Mouse (Mus musculus): ENCODE measurements at regions not wholly inside any gene's neighbourhood (a gene's known extent, or its start where the extent isn't known, plus 50 kb on each side); places are given as distances from the start of the nearest gene placed in this dataset.

- ATAC-seq (replicated peaks; ENCODE audit: low FRiP score, low TSS enrichment, poor library complexity, severe bottlenecking) = no peak
Observed at GRCm38 (mm10) chr6:50948061-50948460, 293.8 kb upstream of the Npvf start.

GRCm38 (mm10) chr6:50949361-50949760, 295.1 kb upstream of the Npvf start:
- no peak for ATAC-seq (replicated peaks; ENCODE audit: low FRiP score, low TSS enrichment, poor library complexity, severe bottlenecking)

GRCm38 (mm10) chr6:50949883-50950583, 295.8 kb upstream of the Npvf start:
- no peak for ATAC-seq (replicated peaks; ENCODE audit: low FRiP score, low TSS enrichment, poor library complexity, severe bottlenecking)

- no peak for ATAC-seq (replicated peaks; ENCODE audit: low FRiP score, low TSS enrichment, poor library complexity, severe bottlenecking)
Observed at GRCm38 (mm10) chr6:50957328-50957900, 303.2 kb upstream of the Npvf start.

DNA sequence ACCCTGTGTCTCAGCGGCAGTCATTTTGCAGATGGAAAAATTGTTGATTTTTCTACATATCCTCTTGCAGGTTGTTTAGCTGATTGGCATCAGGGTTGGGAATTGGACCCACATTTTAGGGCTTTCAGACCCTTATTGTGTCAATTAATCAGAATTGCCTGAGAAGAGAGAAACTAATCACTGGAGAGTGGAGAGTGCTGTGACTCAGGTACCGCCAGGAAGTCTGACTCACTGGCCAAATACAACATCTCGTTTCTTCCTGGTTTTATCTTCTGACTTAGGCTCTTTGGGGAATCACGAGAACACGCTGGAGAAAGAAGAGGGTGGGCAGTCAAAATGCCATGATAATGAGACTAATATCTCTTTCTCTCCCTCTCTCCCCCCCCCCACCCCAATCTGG, 306.1 kb upstream of the Npvf start:
- no peak for ATAC-seq (replicated peaks; ENCODE audit: low FRiP score, low TSS enrichment, poor library complexity, severe bottlenecking)

GRCm38 (mm10) chr6:50961592-50961991, 307.4 kb upstream of the Npvf start:
- no peak for ATAC-seq (replicated peaks; ENCODE audit: low FRiP score, low TSS enrichment, poor library complexity, severe bottlenecking)

DNA sequence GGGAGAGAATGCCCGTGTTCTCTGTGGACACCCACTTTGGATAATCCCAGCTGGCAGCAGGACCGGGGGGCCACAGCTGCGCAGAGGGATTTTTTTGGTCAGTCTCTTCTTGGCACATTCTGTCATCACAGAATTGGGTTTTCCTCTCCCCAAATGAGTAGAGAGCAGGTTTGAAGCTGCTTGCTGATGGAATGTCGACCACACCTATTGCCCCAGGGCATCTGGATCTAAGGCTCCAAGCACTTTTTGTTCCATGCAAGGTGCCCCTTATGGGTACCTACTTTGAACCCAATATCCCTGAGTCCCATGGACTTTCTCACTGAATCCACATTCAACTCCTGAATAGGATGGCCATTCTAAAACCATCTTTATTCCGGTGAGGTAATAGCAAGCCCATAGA, 314.3 kb upstream of the Npvf start:
- no peak for ATAC-seq (replicated peaks; ENCODE audit: low FRiP score, low TSS enrichment, poor library complexity, severe bottlenecking)

DNA sequence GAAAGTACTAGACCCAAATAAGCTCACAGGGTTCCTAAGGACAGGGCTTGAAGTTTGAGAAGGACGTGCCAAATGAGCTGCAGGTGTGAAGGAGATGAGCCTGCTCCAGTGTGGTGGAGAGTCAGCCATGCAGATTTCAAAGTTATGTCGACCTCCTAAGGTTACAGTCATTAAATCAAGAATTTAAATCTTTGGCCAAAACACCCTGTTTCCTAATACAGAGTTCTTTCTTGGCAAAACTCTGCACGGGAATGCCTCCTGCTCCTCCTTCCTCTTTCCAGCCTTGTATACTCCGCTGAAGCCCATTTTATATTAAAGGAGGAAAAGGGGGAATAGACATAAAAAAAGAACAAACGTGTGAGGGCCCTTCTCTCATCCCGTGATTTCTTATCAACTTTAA, 315.1 kb upstream of the Npvf start:
- ATAC-seq (replicated peaks; ENCODE audit: low FRiP score, low TSS enrichment, poor library complexity, severe bottlenecking) = no peak

- ATAC-seq (replicated peaks; ENCODE audit: low FRiP score, low TSS enrichment, poor library complexity, severe bottlenecking) = no peak
Observed at GRCm38 (mm10) chr6:50969997-50970396, 315.8 kb upstream of the Npvf start.

DNA sequence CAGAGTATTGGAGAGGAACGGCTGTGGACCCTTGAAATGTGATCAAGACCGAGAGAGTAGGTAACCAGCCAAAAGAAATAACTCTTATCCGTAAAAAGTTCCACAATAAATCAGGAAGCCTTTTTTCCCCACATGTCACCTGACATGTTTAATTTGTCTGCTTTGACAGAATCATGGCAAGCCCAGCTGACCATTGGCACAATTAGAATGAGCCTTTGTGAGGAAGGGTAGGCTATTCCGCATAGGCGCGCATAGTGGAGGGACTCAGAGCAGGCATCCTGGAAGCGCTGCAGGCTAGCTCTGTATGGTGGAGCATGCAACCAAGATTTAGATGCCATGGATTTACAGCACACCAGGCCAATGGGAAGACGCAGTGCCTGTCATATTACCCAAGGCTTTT, 316.5 kb upstream of the Npvf start:
- ATAC-seq (replicated peaks; ENCODE audit: low FRiP score, low TSS enrichment, poor library complexity, severe bottlenecking) = no peak

DNA sequence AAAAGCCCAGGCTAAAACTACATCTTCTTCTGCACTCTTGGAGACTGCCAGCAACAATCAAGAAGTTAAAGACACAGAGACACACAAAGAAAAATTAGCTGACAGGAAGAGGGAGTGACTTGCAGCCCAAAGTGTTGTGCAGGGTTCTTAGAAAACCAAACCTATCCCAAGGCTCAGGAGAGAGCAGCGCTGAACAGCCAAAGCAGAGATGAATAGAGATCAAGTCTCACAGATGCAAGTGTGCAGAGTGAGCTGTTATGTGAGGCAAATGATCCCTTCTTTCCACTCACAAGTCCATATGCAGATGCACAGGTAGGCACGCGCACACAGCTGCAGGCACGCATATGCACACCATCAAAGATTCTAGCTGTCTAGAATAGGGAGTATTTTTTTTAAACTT, 318.0 kb upstream of the Npvf start:
- no peak for ATAC-seq (replicated peaks; ENCODE audit: low FRiP score, low TSS enrichment, poor library complexity, severe bottlenecking)

DNA sequence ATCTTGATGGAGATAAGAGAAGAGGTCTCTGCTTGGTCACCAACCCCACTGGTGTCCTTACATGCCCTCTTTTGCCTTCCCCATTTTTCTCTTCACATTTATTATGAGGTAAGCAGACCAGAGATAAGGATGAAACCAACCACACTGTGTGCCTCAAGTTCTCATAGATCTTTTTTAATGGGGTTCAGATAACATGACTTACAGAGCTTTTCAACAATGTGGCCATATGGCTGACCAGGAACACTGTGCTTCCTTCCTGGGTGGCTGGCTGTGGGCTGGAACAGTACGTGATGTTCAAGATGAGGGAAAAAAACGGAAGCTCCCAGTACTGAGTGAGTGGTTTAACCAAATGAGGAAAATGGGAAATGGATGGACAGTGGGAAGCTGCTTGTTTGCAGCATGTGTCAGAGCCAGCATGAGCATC, 319.0 kb upstream of the Npvf start:
- ATAC-seq (replicated peaks; ENCODE audit: low FRiP score, low TSS enrichment, poor library complexity, severe bottlenecking) = no peak

- ATAC-seq (replicated peaks; ENCODE audit: low FRiP score, low TSS enrichment, poor library complexity, severe bottlenecking) = no peak
Observed at GRCm38 (mm10) chr6:50973815-50974214, 319.6 kb upstream of the Npvf start.

DNA sequence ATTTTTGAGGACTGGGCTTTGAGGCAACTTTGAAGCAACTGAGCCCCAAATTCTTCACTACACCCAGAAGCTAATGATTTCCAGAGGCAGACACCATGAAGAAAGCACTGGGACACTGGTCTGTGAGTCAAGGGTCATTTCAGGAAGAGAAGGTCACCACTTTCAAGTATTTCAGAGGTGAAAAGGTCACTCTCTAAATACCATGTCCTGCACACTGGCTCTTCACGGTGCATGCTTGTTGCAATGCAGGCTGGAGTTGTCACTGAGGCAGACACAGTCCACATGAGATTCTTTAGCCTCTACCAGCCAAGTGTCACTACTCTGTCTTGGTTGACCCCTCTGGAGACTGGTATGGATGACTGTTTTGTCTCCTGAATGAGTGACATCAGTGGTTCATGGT, 320.7 kb upstream of the Npvf start:
- no peak for ATAC-seq (replicated peaks; ENCODE audit: low FRiP score, low TSS enrichment, poor library complexity, severe bottlenecking)

- ATAC-seq (replicated peaks; ENCODE audit: low FRiP score, low TSS enrichment, poor library complexity, severe bottlenecking) = no peak
Observed at GRCm38 (mm10) chr6:50976973-50977372, 322.7 kb upstream of the Npvf start.

- ATAC-seq (replicated peaks; ENCODE audit: low FRiP score, low TSS enrichment, poor library complexity, severe bottlenecking) = no peak
Observed at GRCm38 (mm10) chr6:50977381-50977780, 323.1 kb upstream of the Npvf start.

GRCm38 (mm10) chr6:50978016-50978415, 323.8 kb upstream of the Npvf start:
- no peak for ATAC-seq (replicated peaks; ENCODE audit: low FRiP score, low TSS enrichment, poor library complexity, severe bottlenecking)

DNA sequence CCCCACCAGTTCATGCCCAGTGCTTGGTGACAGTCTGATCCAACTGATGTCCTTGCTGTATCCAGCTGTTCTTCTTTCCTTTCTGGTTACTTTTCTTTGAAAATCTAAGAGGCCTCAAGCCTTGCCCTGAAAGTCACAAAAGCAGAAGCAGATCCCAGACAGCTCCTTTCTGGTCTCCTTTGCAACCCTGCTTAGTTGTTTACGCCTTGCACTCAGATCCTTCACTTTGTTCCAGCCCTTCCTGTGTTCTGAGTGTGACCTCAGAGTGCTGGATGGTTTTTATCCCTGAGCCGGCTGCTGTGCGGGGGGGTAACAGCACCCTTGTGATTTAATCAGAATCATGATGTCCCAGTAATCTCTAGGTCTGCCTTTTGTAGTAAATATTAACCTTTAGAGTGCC, 324.3 kb upstream of the Npvf start:
- no peak for ATAC-seq (replicated peaks; ENCODE audit: low FRiP score, low TSS enrichment, poor library complexity, severe bottlenecking)

DNA sequence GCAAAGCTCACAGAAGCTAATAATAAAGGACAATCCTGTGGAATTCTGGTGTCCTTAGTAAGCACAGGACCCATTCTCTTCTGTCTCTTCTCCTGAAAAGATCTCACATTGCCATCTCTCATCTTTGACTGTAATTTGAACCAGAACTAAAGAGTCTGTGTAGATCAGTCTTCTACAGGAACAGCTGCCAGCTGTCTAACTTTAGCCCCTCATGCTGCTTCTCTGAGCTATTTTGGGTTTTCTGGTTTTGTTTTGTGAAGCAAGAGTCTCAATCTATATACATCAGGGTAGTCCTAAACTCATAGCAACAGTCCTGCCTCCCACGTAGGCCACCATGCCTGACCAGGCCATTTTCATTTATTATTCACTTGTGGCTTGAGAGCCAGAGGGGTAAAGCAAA, 325.5 kb upstream of the Npvf start:
- no peak for ATAC-seq (replicated peaks; ENCODE audit: low FRiP score, low TSS enrichment, poor library complexity, severe bottlenecking)

DNA sequence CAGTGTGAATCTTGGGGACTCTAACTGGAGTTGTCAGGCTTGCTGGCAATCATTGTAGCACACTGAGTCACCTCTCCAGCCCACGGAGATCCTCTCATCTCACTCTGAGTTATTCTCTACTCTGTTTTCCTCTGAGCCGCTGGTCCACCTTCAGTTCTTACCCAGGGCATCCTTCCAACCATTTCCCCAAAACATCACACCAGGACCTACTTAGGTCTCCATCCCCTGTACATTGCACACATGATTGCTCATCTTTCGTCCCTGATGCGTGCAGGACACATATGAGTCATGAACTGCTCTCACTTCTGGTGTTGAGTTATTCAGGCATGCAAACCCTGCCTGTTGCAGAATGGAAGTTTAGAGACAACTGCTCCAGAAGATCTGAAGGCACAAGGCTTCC, 326.1 kb upstream of the Npvf start:
- no peak for ATAC-seq (replicated peaks; ENCODE audit: low FRiP score, low TSS enrichment, poor library complexity, severe bottlenecking)

- ATAC-seq (replicated peaks; ENCODE audit: low FRiP score, low TSS enrichment, poor library complexity, severe bottlenecking) = no peak
Observed at GRCm38 (mm10) chr6:50981702-50982309, 327.6 kb upstream of the Npvf start.

All from megakaryocyte-erythroid progenitor cell, adult 5-6 weeks (primary cell).